Mouse (Mus musculus) hindbrain, embryonic 11.5 days (tissue): ENCODE results near the gene Dlg4. TPM values are rescaled to one million over a fixed set of nuclear protein-coding genes. Genes with fewer than 3 reads are reported as not detected.
"Not testable (repeated sequence)": the region's sequence is repeated elsewhere in the genome, so short reads cannot be mapped to it uniquely, and the experiment has no call there.

Experiments used
- ATAC-seq: fragments of 200-750 bp; cut with Nextera tagmentation; 2 replicates; pipeline ENCODE4 v1.8.0; 2017; ENCODE audit warnings: mild to moderate bottlenecking, moderate TSS enrichment, moderate library complexity; ENCODE audit not compliant: low FRiP score
- DNase-seq: peaks from one replicate; pipeline ENCODE4 v3.0.0-alpha.2; 2015; ENCODE audit warnings: low spot score
- H3K27ac ChIP-seq: fragments of 300-500 bp; sonication (generic); 2 replicates; pipeline ENCODE4 v1.5.1; 2014; ENCODE audit warnings: mild to moderate bottlenecking, low read depth, low read length
- H3K27me3 ChIP-seq: fragments of 300-500 bp; sonication (generic); 2 replicates; pipeline ENCODE4 v1.6.1; 2014; ENCODE audit warnings: mild to moderate bottlenecking, low read length, moderate library complexity, mixed read lengths; ENCODE audit not compliant: control insufficient read depth, insufficient read depth
- H3K36me3 ChIP-seq: fragments of 300-500 bp; sonication (generic); 2 replicates; pipeline ENCODE4 v1.6.1; 2014; ENCODE audit warnings: mild to moderate bottlenecking, low read length, moderate library complexity, mixed read lengths; ENCODE audit not compliant: control insufficient read depth, insufficient read depth
- H3K4me1 ChIP-seq: fragments of 300-500 bp; sonication (generic); replicated peaks from 2 replicates; pipeline ENCODE4 v1.6.1; 2014; ENCODE audit warnings: low read length, mixed read lengths; ENCODE audit not compliant: control insufficient read depth, insufficient read depth
- H3K4me2 ChIP-seq: fragments of 300-500 bp; sonication (generic); replicated peaks from 2 replicates; pipeline ENCODE4 v1.6.1; 2014; ENCODE audit warnings: mild to moderate bottlenecking, low read depth, low read length
- H3K4me3 ChIP-seq: fragments of 300-500 bp; sonication (generic); 2 replicates; pipeline ENCODE4 v1.5.1; 2014; ENCODE audit warnings: low read depth, low read length
- H3K9ac ChIP-seq: fragments of 300-500 bp; sonication (generic); 2 replicates; pipeline ENCODE4 v1.6.1; 2014; ENCODE audit warnings: low read depth, low read length
- H3K9me3 ChIP-seq: fragments of 300-500 bp; sonication (generic); 2 replicates; pipeline ENCODE4 v1.6.1; 2016; ENCODE audit warnings: low read length; ENCODE audit not compliant: control insufficient read depth
- WGBS: fragments of 180-500 bp; shearing (Covaris S2); extraction: QIAGEN DNeasy Blood & Tissue Kit; methylation state at CpG from one replicate; pipeline ENCODE4 v1.1.7; 2014; 5-methylcytosine and 5-hydroxymethylcytosine counted together
- polyA plus RNA-seq: library from polyadenylated mRNA; unstranded; fragments of >200 nt; fragmentation: Nextera tagmentation; extraction: Ambion mirVana; gene quantifications from 2 replicates; pipeline ENCODE4 v1.2.1, GENCODE M21; 2014

Dlg4 gene
- polyA plus RNA-seq, 1 experiment from 2014 or later = 18.7 TPM

DNA sequence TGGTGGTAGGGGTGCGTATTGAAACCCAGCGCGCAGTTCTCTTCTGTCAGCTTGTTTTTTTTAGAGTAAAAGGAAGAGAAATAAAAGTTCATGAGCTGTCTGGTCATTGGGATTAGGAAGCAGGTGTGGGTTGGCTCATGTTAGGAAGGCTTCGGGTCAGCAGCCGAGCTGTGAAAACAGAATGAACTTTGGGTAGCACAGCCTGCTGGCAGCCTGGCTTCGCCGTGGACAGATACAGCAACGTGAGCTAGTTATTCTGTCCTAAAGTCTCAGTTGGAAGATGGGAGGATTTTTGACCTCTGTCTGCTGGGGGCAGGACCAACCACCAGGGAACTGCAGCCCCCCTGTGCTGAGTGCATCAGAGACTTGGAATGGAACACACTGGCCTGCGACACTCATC, 41.1 kb downstream of the Dlg4 start:
- Histone ChIP-seq H3K27ac (no peak overlapping the region), H3K9ac (no peak overlapping the region), H3K27me3 (no peaks in the 10 kb centered on the region), H3K4me1 (0 out of 2 replicates have a peak, but pooled peaks cover 2% of the 10 kb centered on the region), H3K9me3 (no peaks in the 10 kb centered on the region), H3K36me3 (no peaks in the 10 kb centered on the region), H3K4me2 (no peak overlapping the region), H3K4me3 (no peak overlapping the region)
- 75% methylated on average over 9 of the region's 9 CpGs for WGBS
- DNase-seq (no peak), ATAC-seq (no peak)

DNA sequence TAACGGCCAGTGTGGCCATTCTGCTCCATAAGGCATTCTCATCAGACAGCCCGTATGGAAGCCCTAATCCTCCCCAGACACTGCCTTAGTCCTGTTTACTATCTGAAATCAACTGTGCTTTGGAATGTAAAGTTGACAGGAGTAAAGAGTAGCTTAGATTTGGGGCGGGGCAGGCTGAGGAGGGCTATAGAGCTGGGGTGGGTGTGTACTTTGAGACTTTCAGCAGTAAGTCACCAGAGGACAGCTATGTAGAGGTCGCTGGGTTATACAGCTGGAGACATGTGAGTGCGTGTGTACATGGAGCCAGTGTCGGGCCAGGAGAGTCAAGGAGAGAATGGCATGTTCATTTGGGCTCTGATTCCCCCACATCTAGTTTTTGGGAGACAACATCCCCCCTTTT, 43.2 kb downstream of the Dlg4 start:
- DNase-seq (no peak), ATAC-seq (no peak)
- Histone ChIP-seq H3K27ac (no peak overlapping the region), H3K4me3 (no peak overlapping the region), H3K4me2 (no peak overlapping the region), H3K27me3 (no peaks in the 10 kb centered on the region), H3K36me3 (no peaks in the 10 kb centered on the region), H3K9me3 (no peaks in the 10 kb centered on the region), H3K9ac (no peak overlapping the region), H3K4me1 (0 out of 2 replicates have a peak, but pooled peaks cover 2% of the 10 kb centered on the region)
- 69% methylated on average over 6 of the region's 6 CpGs for WGBS

- no peak overlapping the region for H3K9ac ChIP-seq
- no peaks in the 10 kb centered on the region; the same call in 1 of the 2 replicates for H3K4me1 ChIP-seq
- H3K4me3 ChIP-seq = no peak overlapping the region
- ATAC-seq (no peak), DNase-seq (no peak)
- no peaks in the 10 kb centered on the region for H3K9me3 ChIP-seq
- H3K27me3 ChIP-seq = no peaks in the 10 kb centered on the region
- WGBS = 64% methylated on average over 3 of the region's 3 CpGs
- no peak overlapping the region for H3K27ac ChIP-seq
- H3K36me3 ChIP-seq = no peaks in the 10 kb centered on the region
- no peak overlapping the region for H3K4me2 ChIP-seq
Observed at GRCm38 (mm10) chr11:70063053-70063452, 46.3 kb downstream of the Dlg4 start.

- no peaks in the 10 kb centered on the region for H3K36me3 ChIP-seq
- H3K9me3 ChIP-seq = no peaks in the 10 kb centered on the region
- DNase-seq = no peak
- no peak overlapping the region for H3K4me2 ChIP-seq
- WGBS = 83% methylated on average over 4 of the region's 4 CpGs
- H3K9ac ChIP-seq = no peak overlapping the region
- H3K27ac ChIP-seq = no peak overlapping the region
- no peaks in the 10 kb centered on the region for H3K27me3 ChIP-seq
- no peak for ATAC-seq
- H3K4me1 ChIP-seq = no peaks in the 10 kb centered on the region; the same call in 1 of the 2 replicates
- H3K4me3 ChIP-seq = no peak overlapping the region
Observed at GRCm38 (mm10) chr11:70066701-70067100, 50.0 kb downstream of the Dlg4 start.

DNA sequence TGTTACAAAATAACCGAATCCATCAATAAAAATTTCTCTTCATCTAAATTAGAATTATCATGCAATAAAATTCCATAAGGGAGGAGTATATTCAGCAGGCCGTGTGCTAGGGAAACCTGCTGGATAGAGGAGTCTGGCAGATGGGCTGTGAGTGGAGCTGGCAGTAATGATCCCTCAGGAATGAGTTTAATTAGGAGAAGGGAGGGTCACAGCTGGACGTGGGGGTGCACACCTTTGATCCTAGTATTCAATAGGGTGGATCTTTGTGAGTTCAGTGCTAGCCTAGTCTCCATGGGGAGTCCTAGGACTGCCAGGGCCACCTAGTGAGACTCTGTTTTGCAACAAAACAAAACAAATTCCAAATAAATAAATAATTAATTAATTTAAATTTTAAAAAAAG, 51.5 kb downstream of the Dlg4 start:
- Histone ChIP-seq H3K27ac (no peak overlapping the region), H3K4me2 (no peak overlapping the region), H3K27me3 (no peaks in the 10 kb centered on the region), H3K4me1 (no peaks in the 10 kb centered on the region; the same call in 1 of the 2 replicates), H3K4me3 (no peak overlapping the region), H3K9me3 (no peaks in the 10 kb centered on the region), H3K9ac (no peak overlapping the region), H3K36me3 (no peaks in the 10 kb centered on the region)
- DNase-seq (no peak), ATAC-seq (no peak)
- WGBS = 35% methylated on average over 3 of the region's 3 CpGs

GRCm38 (mm10) chr11:70070057-70070456, 53.3 kb downstream of the Dlg4 start:
- H3K9me3 ChIP-seq = no peaks in the 10 kb centered on the region
- H3K4me3 ChIP-seq = no peak overlapping the region
- H3K36me3 ChIP-seq = no peaks in the 10 kb centered on the region
- H3K9ac ChIP-seq = no peak overlapping the region
- ATAC-seq (no peak), DNase-seq (no peak)
- WGBS = 74% methylated on average over 6 of the region's 6 CpGs
- no peak overlapping the region for H3K4me2 ChIP-seq
- H3K4me1 ChIP-seq = no peaks in the 10 kb centered on the region; the same call in 1 of the 2 replicates
- no peaks in the 10 kb centered on the region for H3K27me3 ChIP-seq
- no peak overlapping the region for H3K27ac ChIP-seq

GRCm38 (mm10) chr11:70070603-70071002, 53.9 kb downstream of the Dlg4 start:
- H3K4me1 ChIP-seq, H3K4me3 ChIP-seq, H3K9ac ChIP-seq, DNase-seq, H3K27me3 ChIP-seq, H3K36me3 ChIP-seq, ATAC-seq, H3K9me3 ChIP-seq, H3K27ac ChIP-seq, H3K4me2 ChIP-seq: not testable (repeated sequence)
- 88% methylated on average over 3 of the region's 3 CpGs for WGBS

GRCm38 (mm10) chr11:70074379-70075071, 57.8 kb downstream of the Dlg4 start:
- no peak overlapping the region for H3K4me3 ChIP-seq
- no peak overlapping the region for H3K27ac ChIP-seq
- ATAC-seq (no peak), DNase-seq (peak; percentile 87)
- no peak overlapping the region for H3K9ac ChIP-seq
- WGBS = 41% methylated on average over 17 of the region's 17 CpGs
- H3K4me2 ChIP-seq = no peak overlapping the region
- H3K9me3 ChIP-seq = no peaks in the 10 kb centered on the region
- H3K36me3 ChIP-seq = no peaks in the 10 kb centered on the region
- no peaks in the 10 kb centered on the region for H3K4me1 ChIP-seq
- H3K27me3 ChIP-seq = no peaks in the 10 kb centered on the region

GRCm38 (mm10) chr11:70075581-70075980, 58.8 kb downstream of the Dlg4 start:
- DNase-seq (no peak), ATAC-seq (no peak)
- no peaks in the 10 kb centered on the region for H3K27me3 ChIP-seq
- no peaks in the 10 kb centered on the region for H3K9me3 ChIP-seq
- no peak overlapping the region for H3K9ac ChIP-seq
- WGBS = 85% methylated on average over 6 of the region's 6 CpGs
- H3K4me3 ChIP-seq = no peak overlapping the region
- H3K4me1 ChIP-seq = no peaks in the 10 kb centered on the region
- no peak overlapping the region for H3K4me2 ChIP-seq
- no peaks in the 10 kb centered on the region for H3K36me3 ChIP-seq
- no peak overlapping the region for H3K27ac ChIP-seq
